Mouse (Mus musculus) MEL (cell line): ENCODE data around the gene Phyhipl.

Source experiments
- MAFK ChIP-seq: IDR thresholded peaks from 2 replicates; pipeline ENCODE4 v1.6.1; 2011; ENCODE audit warnings: low read depth, mild to moderate bottlenecking, low read length, improper control_type of control experiment, borderline replicate concordance
- POLR2A ChIP-seq, 2 experiments: IDR thresholded peaks; 2 replicates each; pipeline ENCODE4 v1.6.1; 2011 to 2012; ENCODE audit warnings: low read length in 2 of 2, mild to moderate bottlenecking in 2 of 2, control low read depth in 1 of 2, improper control_type of control experiment in 1 of 2, low read depth in 1 of 2, moderate library complexity in 1 of 2; ENCODE audit not compliant: control insufficient read depth in 1 of 2, insufficient read depth in 1 of 2, poor library complexity in 1 of 2

- TF ChIP-seq POLR2A (IDR thresholded peaks at IDR 0.05; ENCODE audit: control insufficient read depth in 1 of 2, insufficient read depth in 1 of 2, low read depth in 1 of 2, low read length in 2 of 2, poor library complexity in 1 of 2), result no peak
- no peak for TF ChIP-seq MAFK
Measured at GRCm38 (mm10) chr10:70623461-70623860, 32.3 kb downstream of the Phyhipl start.
